Mouse (Mus musculus): Measurements from ENCODE around the gene Dkkl1. TPM values are rescaled to one million over a fixed set of nuclear protein-coding genes. Genes with fewer than 3 reads are reported as not detected.
"Not testable (repeated sequence)": the region's sequence is repeated elsewhere in the genome, so short reads cannot be mapped to it uniquely, and the experiment has no call there.

Gene Dkkl1
- polyA plus RNA-seq, 1 experiment = not detected

DNA sequence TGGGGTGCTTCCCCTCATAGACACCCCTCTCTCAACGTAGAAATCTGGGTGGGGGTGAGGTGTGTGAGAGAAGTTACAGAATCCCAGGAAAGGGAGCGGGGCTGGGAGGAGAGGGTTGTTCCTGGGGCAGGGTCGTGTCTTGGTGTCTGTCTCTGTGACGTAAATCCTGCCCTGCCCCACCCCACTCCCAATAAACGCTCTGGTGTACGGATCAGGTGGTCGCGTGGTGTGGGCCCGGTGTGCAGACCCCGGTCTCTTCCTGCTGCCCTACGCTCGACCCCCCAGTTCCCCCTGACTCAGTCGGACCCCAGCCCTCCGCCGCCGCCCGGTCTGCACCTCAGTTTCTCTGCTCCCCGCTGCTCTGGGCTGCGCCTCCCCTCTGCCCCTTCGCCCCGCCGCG, 36.0 kb downstream of the Dkkl1 start:
- no peak overlapping the region for H3K27ac ChIP-seq (ENCODE audit: control insufficient read depth, insufficient read depth, low read depth, low read length, poor library complexity)
- H3K4me1 ChIP-seq (ENCODE audit: control insufficient read depth, insufficient read depth, low read length) = no peaks in the 10 kb centered on the region; the same call in 1 of the 2 replicates
- TF ChIP-seq POLR2A (IDR thresholded peaks at IDR 0.05; ENCODE audit: borderline replicate concordance, control insufficient read depth, low read depth, low read length) (no peak), CTCF (IDR thresholded peaks at IDR 0.05; ENCODE audit: control insufficient read depth, insufficient read depth, low read length) (no peak)
- H3K4me3 ChIP-seq (replicated peaks; ENCODE audit: control insufficient read depth, low read depth, low read length) = no peak overlapping the region
- 7% methylated on average over 23 of the region's 23 CpGs for WGBS

DNA sequence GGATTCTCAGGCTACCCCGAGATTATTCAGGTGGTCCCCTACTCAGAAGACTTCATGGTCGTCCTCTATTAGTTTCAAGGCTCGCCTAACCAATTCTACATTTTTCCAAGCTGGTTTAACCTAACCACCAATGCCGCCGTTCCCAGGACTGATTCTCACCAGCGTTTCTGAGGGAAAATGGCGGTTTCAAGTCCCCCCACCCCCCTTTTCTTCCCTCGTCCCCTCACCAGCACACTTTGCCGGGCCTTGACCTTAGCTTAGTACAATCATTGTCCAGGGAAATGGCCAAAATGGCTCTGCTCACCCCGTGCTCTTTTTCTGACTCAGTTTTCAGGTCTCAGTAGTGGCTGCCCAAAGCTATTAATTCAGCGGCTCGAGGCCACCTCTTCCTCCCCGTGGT, 36.5 kb downstream of the Dkkl1 start:
- Histone ChIP-seq H3K4me1 (ENCODE audit: control insufficient read depth, insufficient read depth, low read length) (no peaks in the 10 kb centered on the region; the same call in 1 of the 2 replicates), H3K27ac (ENCODE audit: control insufficient read depth, insufficient read depth, low read depth, low read length, poor library complexity) (no peak overlapping the region), H3K4me3 (replicated peaks; ENCODE audit: control insufficient read depth, low read depth, low read length) (no peak overlapping the region)
- WGBS = 1% methylated on average over 13 of the region's 13 CpGs
- TF ChIP-seq CTCF (IDR thresholded peaks at IDR 0.05; ENCODE audit: control insufficient read depth, insufficient read depth, low read length) (no peak), POLR2A (IDR thresholded peaks at IDR 0.05; ENCODE audit: borderline replicate concordance, control insufficient read depth, low read depth, low read length) (no peak)

DNA sequence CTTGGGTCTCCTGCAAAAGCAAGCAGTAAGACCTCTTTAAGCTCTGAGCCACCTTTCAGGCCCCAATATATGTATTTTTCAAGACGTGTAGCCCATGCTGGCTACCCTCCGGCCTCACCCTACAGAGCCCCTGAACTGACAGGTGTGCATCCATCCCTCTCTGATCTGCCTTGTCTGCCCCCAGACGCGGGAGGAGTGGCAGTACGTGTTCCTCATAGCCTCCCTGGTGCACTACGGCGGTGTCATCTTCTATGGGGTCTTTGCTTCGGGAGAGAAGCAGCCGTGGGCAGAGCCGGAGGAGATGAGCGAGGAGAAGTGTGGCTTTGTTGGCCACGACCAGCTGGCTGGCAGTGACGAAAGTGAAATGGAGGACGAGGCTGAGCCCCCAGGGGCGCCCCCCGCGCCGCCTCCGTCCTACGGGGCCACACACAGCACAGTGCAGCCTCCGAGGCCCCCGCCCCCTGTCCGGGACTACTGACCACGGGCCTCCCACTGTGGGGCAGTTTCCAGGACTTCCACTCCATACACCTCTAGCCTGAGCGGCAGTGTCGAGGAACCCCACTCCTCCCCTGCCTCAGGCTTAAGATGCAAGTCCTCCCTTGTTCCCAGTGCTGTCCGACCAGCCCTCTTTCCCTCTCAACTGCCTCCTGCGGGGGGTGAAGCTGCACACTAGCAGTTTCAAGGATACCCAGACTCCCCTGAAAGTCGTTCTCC, 37.2 kb downstream of the Dkkl1 start:
- 4% methylated on average over 29 of the region's 29 CpGs for WGBS

DNA sequence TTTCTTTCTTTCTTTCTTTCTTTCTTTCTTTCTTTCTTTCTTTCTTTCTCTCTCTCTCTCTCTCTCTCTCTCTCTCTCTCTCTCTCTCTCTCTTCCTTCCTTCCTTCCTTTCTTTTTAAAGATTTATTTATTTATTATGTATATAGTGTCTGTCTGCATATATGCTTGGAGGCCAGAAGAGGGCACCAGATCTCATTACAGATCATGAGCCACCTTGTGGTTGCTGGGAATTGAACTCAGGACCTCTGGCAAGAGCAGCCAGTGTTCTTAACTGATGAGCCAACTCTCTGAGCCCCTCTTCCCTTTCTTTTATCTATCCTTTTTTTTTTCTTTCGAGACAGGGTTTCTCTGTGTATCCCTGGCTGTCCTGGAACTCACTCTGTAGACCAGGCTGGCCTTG, 38.2 kb downstream of the Dkkl1 start:
- H3K27ac ChIP-seq (ENCODE audit: control insufficient read depth, insufficient read depth, low read depth, low read length, poor library complexity); H3K4me3 ChIP-seq (replicated peaks; ENCODE audit: control insufficient read depth, low read depth, low read length); H3K4me1 ChIP-seq (ENCODE audit: control insufficient read depth, insufficient read depth, low read length): not testable (repeated sequence)
- 0 out of 2 replicates have a peak, but pooled peaks have one; percentile 28 for TF ChIP-seq CTCF (IDR thresholded peaks at IDR 0.05; ENCODE audit: control insufficient read depth, insufficient read depth, low read length)
- WGBS = 52% methylated on average over 1 of the region's 1 CpGs

More for the DNA sequence above, 37.2 kb downstream of the Dkkl1 start:
- no peak overlapping the region for H3K27ac ChIP-seq (ENCODE audit: control insufficient read depth, insufficient read depth, low read depth, low read length, poor library complexity)
- no peak for TF ChIP-seq CTCF (IDR thresholded peaks at IDR 0.05; ENCODE audit: control insufficient read depth, insufficient read depth, low read length)
- no peak for TF ChIP-seq POLR2A (IDR thresholded peaks at IDR 0.05; ENCODE audit: borderline replicate concordance, control insufficient read depth, low read depth, low read length)
- no peaks in the 10 kb centered on the region; the same call in 1 of the 2 replicates for H3K4me1 ChIP-seq (ENCODE audit: control insufficient read depth, insufficient read depth, low read length)
- no peak overlapping the region for H3K4me3 ChIP-seq (replicated peaks; ENCODE audit: control insufficient read depth, low read depth, low read length)

DNA sequence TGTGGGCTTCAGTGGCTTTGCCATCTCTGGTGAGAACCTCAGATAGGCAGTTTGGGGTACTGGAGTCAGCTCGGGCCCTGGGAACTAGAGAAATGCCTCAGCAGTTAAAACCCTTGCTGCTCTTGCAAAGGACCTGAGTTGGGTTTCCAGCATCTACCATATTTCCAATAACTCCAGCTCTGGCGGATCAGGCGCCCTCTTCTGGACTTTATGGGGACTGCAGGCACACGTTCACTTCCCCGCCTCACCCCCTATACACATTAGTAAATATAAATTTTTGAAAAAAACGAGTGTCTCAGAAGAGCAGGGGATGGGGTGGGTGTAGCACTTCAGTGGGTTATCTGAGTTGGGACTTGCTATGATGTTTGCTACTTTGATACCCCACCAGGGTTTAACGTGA, 39.0 kb downstream of the Dkkl1 start:
- Histone ChIP-seq H3K4me3 (replicated peaks; ENCODE audit: control insufficient read depth, low read depth, low read length) (no peak overlapping the region), H3K4me1 (ENCODE audit: control insufficient read depth, insufficient read depth, low read length) (no peaks in the 10 kb centered on the region; the same call in 1 of the 2 replicates), H3K27ac (ENCODE audit: control insufficient read depth, insufficient read depth, low read depth, low read length, poor library complexity) (no peak overlapping the region)
- TF ChIP-seq CTCF (IDR thresholded peaks at IDR 0.05; ENCODE audit: control insufficient read depth, insufficient read depth, low read length) (peak; percentile 55), POLR2A (IDR thresholded peaks at IDR 0.05; ENCODE audit: borderline replicate concordance, control insufficient read depth, low read depth, low read length) (no peak)
- 43% methylated on average over 7 of the region's 7 CpGs for WGBS

DNA sequence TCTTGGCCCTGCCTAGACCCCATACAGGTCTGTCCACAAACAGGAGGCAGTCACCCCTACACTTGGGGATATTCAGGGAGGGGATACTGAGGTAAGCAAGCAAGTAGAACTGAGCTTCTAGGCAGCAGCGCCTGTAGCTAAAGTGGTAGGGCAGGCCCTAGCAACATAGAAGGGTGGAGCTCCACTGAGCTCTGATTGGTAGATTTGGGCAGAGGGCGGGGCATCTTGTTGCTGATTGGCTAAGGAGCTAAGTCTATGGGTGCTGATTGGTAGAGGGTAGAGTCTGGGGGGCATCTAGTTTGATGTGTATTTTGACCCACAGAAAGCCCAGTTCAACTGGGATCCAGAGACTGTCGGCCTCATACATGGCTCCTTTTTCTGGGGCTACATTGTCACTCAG, 42.5 kb downstream of the Dkkl1 start:
- 80% methylated on average over 3 of the region's 3 CpGs for WGBS
- Histone ChIP-seq H3K4me3 (replicated peaks; ENCODE audit: control insufficient read depth, low read depth, low read length) (no peak overlapping the region), H3K4me1 (ENCODE audit: control insufficient read depth, insufficient read depth, low read length) (no peaks in the 10 kb centered on the region; the same call in 1 of the 2 replicates), H3K27ac (ENCODE audit: control insufficient read depth, insufficient read depth, low read depth, low read length, poor library complexity) (no peak overlapping the region)
- no peak for TF ChIP-seq POLR2A (IDR thresholded peaks at IDR 0.05; ENCODE audit: borderline replicate concordance, control insufficient read depth, low read depth, low read length)
- no peak for TF ChIP-seq CTCF (IDR thresholded peaks at IDR 0.05; ENCODE audit: control insufficient read depth, insufficient read depth, low read length)

DNA sequence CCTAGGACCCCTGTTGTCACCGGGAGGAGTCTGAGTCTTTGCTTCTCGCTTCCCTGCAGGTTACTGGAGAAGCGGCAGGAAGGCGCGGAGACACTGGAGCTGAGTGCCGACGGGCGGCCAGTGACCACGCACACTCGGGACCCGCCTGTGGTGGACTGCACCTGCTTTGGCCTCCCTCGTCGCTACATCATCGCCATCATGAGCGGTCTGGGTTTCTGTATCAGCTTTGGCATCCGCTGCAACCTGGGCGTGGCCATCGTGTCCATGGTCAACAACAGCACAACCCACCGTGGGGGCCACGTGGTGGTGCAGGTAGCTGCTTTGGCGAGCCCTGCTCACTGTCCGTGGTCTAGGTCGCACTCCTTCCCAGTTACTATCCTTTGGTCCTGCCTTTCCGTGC, 43.3 kb downstream of the Dkkl1 start:
- 14% methylated on average over 24 of the region's 24 CpGs for WGBS
- no peak for TF ChIP-seq POLR2A (IDR thresholded peaks at IDR 0.05; ENCODE audit: borderline replicate concordance, control insufficient read depth, low read depth, low read length)
- TF ChIP-seq CTCF (IDR thresholded peaks at IDR 0.05; ENCODE audit: control insufficient read depth, insufficient read depth, low read length) = no peak

DNA sequence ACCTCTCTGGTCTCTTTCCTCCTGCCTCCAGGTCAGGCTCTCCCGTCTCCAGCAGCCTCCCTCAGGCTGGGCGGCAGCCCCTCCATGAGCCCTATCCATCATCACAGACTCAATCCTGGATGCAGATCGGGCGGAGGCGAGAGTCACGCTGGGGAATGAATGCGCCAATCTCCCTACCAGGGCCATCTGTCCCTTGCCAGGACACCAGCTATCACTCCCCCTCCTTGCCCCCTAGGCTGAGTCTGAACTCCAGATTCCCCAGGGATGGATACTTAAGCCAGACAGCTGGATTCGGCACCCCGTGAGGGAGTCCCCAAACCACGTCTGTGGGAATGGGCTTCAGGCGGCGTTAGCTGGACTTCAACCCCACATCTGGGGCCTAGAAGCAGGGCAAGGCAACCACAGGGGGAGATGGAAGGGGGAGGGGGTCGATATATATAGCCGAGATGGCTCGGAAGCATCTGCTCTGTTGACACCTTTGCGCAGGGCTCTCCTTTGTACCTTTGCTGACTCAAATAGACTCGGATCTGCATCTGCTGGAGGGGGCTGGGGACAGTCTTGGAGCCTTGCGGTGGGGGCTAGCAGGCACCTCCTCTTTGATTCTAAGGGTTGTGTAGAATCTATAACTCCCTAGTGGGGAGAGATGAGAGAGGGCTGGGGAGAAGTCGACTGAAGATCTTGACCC, 44.0 kb downstream of the Dkkl1 start:
- TF ChIP-seq CTCF (IDR thresholded peaks at IDR 0.05; ENCODE audit: control insufficient read depth, insufficient read depth, low read length) (no peak), POLR2A (IDR thresholded peaks at IDR 0.05; ENCODE audit: borderline replicate concordance, control insufficient read depth, low read depth, low read length) (no peak)
- Histone ChIP-seq H3K4me1 (ENCODE audit: control insufficient read depth, insufficient read depth, low read length) (no peaks in the 10 kb centered on the region), H3K27ac (ENCODE audit: control insufficient read depth, insufficient read depth, low read depth, low read length, poor library complexity) (no peak overlapping the region), H3K4me3 (replicated peaks; ENCODE audit: control insufficient read depth, low read depth, low read length) (no peak overlapping the region)
- 16% methylated on average over 19 of the region's 19 CpGs for WGBS

More for the DNA sequence above, 43.3 kb downstream of the Dkkl1 start:
- H3K4me1 ChIP-seq (ENCODE audit: control insufficient read depth, insufficient read depth, low read length) = no peaks in the 10 kb centered on the region
- no peak overlapping the region for H3K27ac ChIP-seq (ENCODE audit: control insufficient read depth, insufficient read depth, low read depth, low read length, poor library complexity)
- no peak overlapping the region for H3K4me3 ChIP-seq (replicated peaks; ENCODE audit: control insufficient read depth, low read depth, low read length)

All from bone marrow, adult 2 months (tissue).